Mouse (Mus musculus) heart, embryonic 16.5 days (tissue): ENCODE results near the gene Fktn. TPM values are rescaled to one million over a fixed set of nuclear protein-coding genes. Genes with fewer than 3 reads are reported as not detected.

Experiments used
- polyA plus RNA-seq: library from polyadenylated mRNA; unstranded; fragments of >200 nt; fragmentation: Nextera tagmentation; extraction: Ambion mirVana; gene quantifications from 2 replicates; pipeline ENCODE4 v1.2.1, GENCODE M21; 2015

The Fktn gene
- polyA plus RNA-seq, 1 experiment from 2014 or later, result 18.7 TPM

Other genes with a start within 250 kb of the Fktn start
- 9.4 and 10.0 TPM in 2 replicates for gene Fsd1l, start 82.5 kb upstream of the Fktn start, polyA plus RNA-seq
- 0.11 TPM in 1 of 2 replicates, not detected in the other for gene Tal2, start 65.7 kb downstream of the Fktn start, polyA plus RNA-seq
- 7.6 and 8.6 TPM in 2 replicates for gene Tmem38b, start 112.0 kb downstream of the Fktn start, polyA plus RNA-seq